Mouse (Mus musculus) liver, adult 2 months (tissue): ENCODE data around the gene Tor1aip1. TPM values are rescaled to one million over a fixed set of nuclear protein-coding genes. Genes with fewer than 3 reads are reported as not detected.
A peak's percentile ranks its signal among the peaks of the same experiment; 100 is the strongest.

Experiments used
- DNase-seq: peaks from one replicate; pipeline ENCODE4 v3.0.0-alpha.2; 2011; ENCODE audit warnings: low read depth, low spot score; ENCODE audit errors: extremely low read depth
- H3K27ac ChIP-seq: fragments of 200-500 bp; replicated peaks from 2 replicates; pipeline ENCODE4 v1.5.1; 2012; ENCODE audit warnings: low read depth, mild to moderate bottlenecking, control low read depth, inconsistent platforms, low read length; ENCODE audit not compliant: insufficient read depth
- H3K27me3 ChIP-seq: fragments of 200-500 bp; 2 replicates; pipeline ENCODE4 v1.6.1; 2012; ENCODE audit warnings: mild to moderate bottlenecking, moderate library complexity, low read length, inconsistent platforms; ENCODE audit not compliant: control insufficient read depth, insufficient read depth
- H3K36me3 ChIP-seq: fragments of 200-500 bp; 2 replicates; pipeline ENCODE4 v1.6.1; 2012; ENCODE audit warnings: low read length, inconsistent platforms; ENCODE audit not compliant: control insufficient read depth, insufficient read depth
- H3K4me1 ChIP-seq: fragments of 200-500 bp; 2 replicates; pipeline ENCODE4 v1.6.1; 2011; ENCODE audit warnings: low read length; ENCODE audit not compliant: control insufficient read depth, insufficient read depth
- H3K4me3 ChIP-seq: fragments of 200-500 bp; 2 replicates; pipeline ENCODE4 v1.5.1; 2011; ENCODE audit warnings: low read depth, mild to moderate bottlenecking, control low read depth, low read length, moderate library complexity; ENCODE audit not compliant: insufficient read depth
- H3K79me2 ChIP-seq: fragments of 200-500 bp; 2 replicates; pipeline ENCODE4 v1.6.1; 2012; ENCODE audit warnings: inconsistent platforms, mild to moderate bottlenecking, low read length, moderate library complexity; ENCODE audit not compliant: control insufficient read depth, insufficient read depth
- H3K9ac ChIP-seq: fragments of 200-500 bp; 2 replicates; pipeline ENCODE4 v1.6.1; 2012; ENCODE audit warnings: low read depth, mild to moderate bottlenecking, control low read depth, inconsistent platforms, low read length
- CTCF ChIP-seq: fragments of 200-500 bp; IDR thresholded peaks from 2 replicates; pipeline ENCODE4 v1.5.1; 2011; ENCODE audit warnings: low read depth, low read length, control low read depth
- POLR2A ChIP-seq: fragments of 200-500 bp; IDR thresholded peaks from 2 replicates; pipeline ENCODE4 v1.6.1; 2011; ENCODE audit warnings: low read length, control low read depth; ENCODE audit not compliant: insufficient read depth; ENCODE audit errors: extremely low read depth
- WGBS: fragments of 180-500 bp; shearing (Covaris S2); methylation state at CpG from one replicate; pipeline ENCODE4 v1.1.7; 2018; 5-methylcytosine and 5-hydroxymethylcytosine counted together
- polyA plus RNA-seq: library from polyadenylated mRNA; depleted of rRNA; stranded (reverse); fragments of >200 nt; gene quantifications from 2 replicates; pipeline ENCODE4 v1.2.3, GENCODE M21; 2012
- total RNA-seq: library from RNA; depleted of rRNA; stranded (reverse); fragments of >200 nt; gene quantifications from 2 replicates; pipeline ENCODE4 v1.2.3, GENCODE M21; 2014

The Tor1aip1 gene
- total and polyA plus RNA-seq, 2 experiments, result 25.7 to 26.4 TPM

- Histone ChIP-seq H3K4me1 (no peaks in the 10 kb centered on the region), H3K4me3 (no peak overlapping the region), H3K27ac (0 out of 2 replicates have a peak overlapping the region, but pooled peaks have one; percentile 10), H3K36me3 (peaks cover 58% of the 10 kb centered on the region), H3K79me2 (peaks cover 9% of the 10 kb centered on the region; the same call in 1 of the 2 replicates), H3K9ac (no peak overlapping the region), H3K27me3 (no peaks in the 10 kb centered on the region)
- no peak for TF ChIP-seq POLR2A
- no peak for TF ChIP-seq CTCF
- WGBS, result 84% methylated on average over 3 of the region's 3 CpGs
- no peak for DNase-seq
Observed at GRCm38 (mm10) chr1:156027849-156028248, 8.4 kb downstream of the Tor1aip1 start.

- Histone ChIP-seq H3K4me1 (no peaks in the 10 kb centered on the region), H3K27me3 (no peaks in the 10 kb centered on the region), H3K9ac (no peak overlapping the region), H3K4me3 (no peak overlapping the region), H3K27ac (no peak overlapping the region), H3K36me3 (peaks cover 51% of the 10 kb centered on the region), H3K79me2 (peaks cover 6% of the 10 kb centered on the region; the same call in 1 of the 2 replicates)
- no peak for TF ChIP-seq POLR2A
- no peak for TF ChIP-seq CTCF
- 79% methylated on average over 8 of the region's 8 CpGs for WGBS
- DNase-seq, result no peak
Observed at GRCm38 (mm10) chr1:156024831-156025503, 11.3 kb downstream of the Tor1aip1 start.

GRCm38 (mm10) chr1:156020402-156020801 is 15.9 kb downstream of the Tor1aip1 start:
- no peak overlapping the region for H3K4me3 ChIP-seq
- H3K27me3 ChIP-seq, result no peaks in the 10 kb centered on the region
- TF ChIP-seq POLR2A (no peak), CTCF (no peak)
- WGBS, result 89% methylated on average over 1 of the region's 1 CpGs
- no peak overlapping the region for H3K27ac ChIP-seq
- H3K36me3 ChIP-seq, result peaks cover 57% of the 10 kb centered on the region
- no peak for DNase-seq
- H3K79me2 ChIP-seq, result 0 out of 2 replicates have a peak, but pooled peaks cover 3% of the 10 kb centered on the region
- no peaks in the 10 kb centered on the region for H3K4me1 ChIP-seq
- H3K9ac ChIP-seq, result no peak overlapping the region

GRCm38 (mm10) chr1:156019800-156020199 is 16.5 kb downstream of the Tor1aip1 start:
- no peak overlapping the region for H3K9ac ChIP-seq
- H3K27me3 ChIP-seq, result no peaks in the 10 kb centered on the region
- no peaks in the 10 kb centered on the region for H3K4me1 ChIP-seq
- H3K27ac ChIP-seq, result no peak overlapping the region
- 96% methylated on average over 1 of the region's 1 CpGs for WGBS
- peaks cover 57% of the 10 kb centered on the region for H3K36me3 ChIP-seq
- H3K4me3 ChIP-seq, result no peak overlapping the region
- no peak for DNase-seq
- no peaks in the 10 kb centered on the region for H3K79me2 ChIP-seq
- TF ChIP-seq CTCF, result no peak
- TF ChIP-seq POLR2A, result no peak

- TF ChIP-seq POLR2A, result no peak
- no peak for TF ChIP-seq CTCF
- Histone ChIP-seq H3K27me3 (no peaks in the 10 kb centered on the region), H3K79me2 (no peaks in the 10 kb centered on the region), H3K27ac (no peak overlapping the region), H3K4me1 (no peaks in the 10 kb centered on the region), H3K36me3 (peaks cover 55% of the 10 kb centered on the region), H3K4me3 (no peak overlapping the region), H3K9ac (no peak overlapping the region)
- WGBS, result 61% methylated on average over 1 of the region's 1 CpGs
- no peak for DNase-seq
Observed at GRCm38 (mm10) chr1:156009003-156009402, 27.3 kb downstream of the Tor1aip1 start.

- WGBS, result 90% methylated on average over 11 of the region's 11 CpGs
- no peaks in the 10 kb centered on the region for H3K79me2 ChIP-seq
- H3K4me3 ChIP-seq, result no peak overlapping the region
- TF ChIP-seq CTCF, result no peak
- TF ChIP-seq POLR2A, result no peak
- H3K27me3 ChIP-seq, result no peaks in the 10 kb centered on the region
- no peak overlapping the region for H3K27ac ChIP-seq
- peaks cover 4% of the 10 kb centered on the region for H3K4me1 ChIP-seq
- DNase-seq, result no peak
- H3K36me3 ChIP-seq, result peaks cover 31% of the 10 kb centered on the region
- no peak overlapping the region for H3K9ac ChIP-seq
Observed at GRCm38 (mm10) chr1:156005906-156006305, 30.4 kb downstream of the Tor1aip1 start.
